Mouse (Mus musculus): ENCODE results near the gene Plekha4.
"Not testable (repeated sequence)": the region's sequence is repeated elsewhere in the genome, so short reads cannot be mapped to it uniquely, and the experiment has no call there.

DNA sequence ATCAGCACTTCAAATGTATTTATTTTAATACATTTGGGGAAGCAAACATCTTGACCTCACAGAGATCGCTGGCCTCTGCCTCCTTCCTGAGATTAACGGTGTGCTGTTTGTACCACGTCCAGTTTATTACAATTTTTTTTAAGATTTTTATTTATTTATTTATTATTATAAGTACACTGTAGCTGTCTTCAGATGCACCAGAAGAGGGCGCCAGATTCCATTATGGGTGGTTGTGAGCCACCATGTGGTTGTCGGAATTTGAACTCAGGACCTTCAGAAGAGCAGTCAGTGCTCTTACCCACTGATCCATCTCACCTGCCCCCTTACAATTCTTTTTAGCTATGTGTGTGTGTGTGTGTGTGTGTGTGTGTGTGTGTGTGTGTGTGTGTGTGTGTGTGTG, 9.3 kb upstream of the Plekha4 start:
- not testable (repeated sequence) for TF ChIP-seq CTCF (IDR thresholded peaks at IDR 0.05; ENCODE audit: extremely low read depth, insufficient read length, insufficient replicate concordance, low read depth, low read length); POLR2A (IDR thresholded peaks at IDR 0.05; ENCODE audit: low read depth, low read length)
